Mouse (Mus musculus) limb, embryonic 10.5 days (tissue): ENCODE data around the gene Camk2n1. TPM values are rescaled to one million over a fixed set of nuclear protein-coding genes. Genes with fewer than 3 reads are reported as not detected.

Experiments
- DNase-seq: peaks from one replicate; pipeline ENCODE4 v3.0.0-alpha.2; 2017; ENCODE audit warnings: low spot score
- H3K27ac ChIP-seq: fragments of 300-500 bp; sonication (generic); 2 replicates; pipeline ENCODE4 v1.5.1; 2016; ENCODE audit warnings: mild to moderate bottlenecking
- H3K27me3 ChIP-seq: fragments of 300-500 bp; sonication (generic); 2 replicates; pipeline ENCODE4 v1.6.1; 2016; ENCODE audit warnings: low read depth, mild to moderate bottlenecking; ENCODE audit not compliant: poor library complexity, severe bottlenecking
- H3K36me3 ChIP-seq: fragments of 300-500 bp; sonication (generic); 2 replicates; pipeline ENCODE4 v1.6.1; 2016; ENCODE audit warnings: mild to moderate bottlenecking, moderate library complexity
- H3K4me1 ChIP-seq: fragments of 300-500 bp; sonication (generic); 2 replicates; pipeline ENCODE4 v1.6.1; 2016
- H3K4me3 ChIP-seq: fragments of 300-500 bp; sonication (generic); 2 replicates; pipeline ENCODE4 v1.5.1; 2016; ENCODE audit warnings: mild to moderate bottlenecking, moderate library complexity
- H3K9me3 ChIP-seq: fragments of 300-500 bp; sonication (generic); replicated peaks from 2 replicates; pipeline ENCODE4 v1.6.1; 2016; ENCODE audit warnings: mild to moderate bottlenecking
- WGBS: fragments of 180-500 bp; shearing (Covaris S2); methylation state at CpG from one replicate; pipeline ENCODE4 v1.1.7; 2016; 5-methylcytosine and 5-hydroxymethylcytosine counted together
- polyA plus RNA-seq: library from polyadenylated mRNA; unstranded; fragments of >200 nt; fragmentation: Nextera tagmentation; extraction: Ambion mirVana; gene quantifications from 2 replicates; pipeline ENCODE4 v1.2.1, GENCODE M21; 2016

The Camk2n1 gene
- polyA plus RNA-seq, 1 experiment from 2014 or later: 0.60 TPM

- H3K4me3 ChIP-seq: 0 out of 2 replicates have a peak overlapping the region, but pooled peaks have one; percentile 31
- WGBS: 6% methylated on average over 11 of the region's 11 CpGs
- no peaks in the 10 kb centered on the region for H3K36me3 ChIP-seq
- peaks cover 87% of the 10 kb centered on the region for H3K27me3 ChIP-seq
- H3K9me3 ChIP-seq: no peaks in the 10 kb centered on the region
- peak overlapping the region; percentile 78 for H3K27ac ChIP-seq
- peaks cover 41% of the 10 kb centered on the region for H3K4me1 ChIP-seq
- DNase-seq: no peak
Measured at GRCm38 (mm10) chr4:138462971-138463831, 9.1 kb downstream of the Camk2n1 start.

GRCm38 (mm10) chr4:138463832-138464487 is 9.8 kb downstream of the Camk2n1 start:
- 6% methylated on average over 11 of the region's 11 CpGs for WGBS
- Histone ChIP-seq H3K9me3 (no peaks in the 10 kb centered on the region), H3K27me3 (peaks cover 80% of the 10 kb centered on the region), H3K27ac (peak overlapping the region; percentile 78), H3K4me1 (peaks cover 40% of the 10 kb centered on the region), H3K4me3 (peak overlapping the region; percentile 31), H3K36me3 (no peaks in the 10 kb centered on the region)
- peak; percentile 58 for DNase-seq

- peaks cover 72% of the 10 kb centered on the region for H3K27me3 ChIP-seq
Measured at GRCm38 (mm10) chr4:138464667-138465353, 10.7 kb downstream of the Camk2n1 start.

GRCm38 (mm10) chr4:138465446-138465845 is 11.3 kb downstream of the Camk2n1 start:
- WGBS: 32% methylated on average over 8 of the region's 8 CpGs
- Histone ChIP-seq H3K9me3 (no peaks in the 10 kb centered on the region), H3K4me3 (no peak overlapping the region), H3K36me3 (no peaks in the 10 kb centered on the region), H3K27ac (no peak overlapping the region), H3K27me3 (peaks cover 66% of the 10 kb centered on the region), H3K4me1 (peaks cover 46% of the 10 kb centered on the region)
- DNase-seq: no peak

More at GRCm38 (mm10) chr4:138464667-138465353, 10.7 kb downstream of the Camk2n1 start:
- H3K4me3 ChIP-seq: peak overlapping the region; percentile 31
- peaks cover 46% of the 10 kb centered on the region for H3K4me1 ChIP-seq
- H3K27ac ChIP-seq: peak overlapping the region; percentile 70; the same call in 1 of the 2 replicates
- peak; percentile 74 for DNase-seq
- WGBS: under 1% methylated on average over 21 of the region's 22 CpGs
- H3K9me3 ChIP-seq: no peaks in the 10 kb centered on the region
- no peaks in the 10 kb centered on the region for H3K36me3 ChIP-seq

- Histone ChIP-seq H3K36me3 (no peaks in the 10 kb centered on the region), H3K27me3 (peaks cover 54% of the 10 kb centered on the region), H3K9me3 (no peaks in the 10 kb centered on the region), H3K4me1 (peaks cover 50% of the 10 kb centered on the region), H3K27ac (no peak overlapping the region), H3K4me3 (no peak overlapping the region)
- no peak for DNase-seq
- WGBS: 79% methylated on average over 6 of the region's 6 CpGs
Measured at GRCm38 (mm10) chr4:138466690-138467089, 12.6 kb downstream of the Camk2n1 start.

GRCm38 (mm10) chr4:138467451-138467850 is 13.3 kb downstream of the Camk2n1 start:
- Histone ChIP-seq H3K9me3 (no peaks in the 10 kb centered on the region), H3K4me3 (no peak overlapping the region), H3K4me1 (peaks cover 48% of the 10 kb centered on the region), H3K27ac (no peak overlapping the region), H3K36me3 (no peaks in the 10 kb centered on the region), H3K27me3 (peaks cover 46% of the 10 kb centered on the region)
- no peak for DNase-seq
- 87% methylated on average over 5 of the region's 5 CpGs for WGBS

- Histone ChIP-seq H3K4me3 (no peak overlapping the region), H3K9me3 (no peaks in the 10 kb centered on the region), H3K27me3 (peaks cover 45% of the 10 kb centered on the region), H3K4me1 (peaks cover 31% of the 10 kb centered on the region), H3K27ac (no peak overlapping the region), H3K36me3 (no peaks in the 10 kb centered on the region)
- WGBS: 18% methylated on average over 7 of the region's 7 CpGs
- no peak for DNase-seq
Measured at GRCm38 (mm10) chr4:138469080-138469479, 15.0 kb downstream of the Camk2n1 start.

- H3K4me3 ChIP-seq: no peak overlapping the region
- no peaks in the 10 kb centered on the region for H3K36me3 ChIP-seq
- no peak overlapping the region for H3K27ac ChIP-seq
- peaks cover 39% of the 10 kb centered on the region for H3K27me3 ChIP-seq
- 72% methylated on average over 7 of the region's 7 CpGs for WGBS
- peaks cover 11% of the 10 kb centered on the region for H3K4me1 ChIP-seq
- DNase-seq: no peak
- no peaks in the 10 kb centered on the region for H3K9me3 ChIP-seq
Measured at GRCm38 (mm10) chr4:138471241-138471640, 17.1 kb downstream of the Camk2n1 start.

GRCm38 (mm10) chr4:138479595-138479994 is 25.5 kb downstream of the Camk2n1 start:
- Histone ChIP-seq H3K4me3 (no peak overlapping the region), H3K27me3 (peaks cover 23% of the 10 kb centered on the region), H3K4me1 (no peaks in the 10 kb centered on the region; the same call in 1 of the 2 replicates), H3K36me3 (no peaks in the 10 kb centered on the region), H3K9me3 (no peaks in the 10 kb centered on the region), H3K27ac (no peak overlapping the region)
- no peak for DNase-seq
- 83% methylated on average over 7 of the region's 7 CpGs for WGBS

GRCm38 (mm10) chr4:138480962-138481361 is 26.8 kb downstream of the Camk2n1 start:
- 60% methylated on average over 9 of the region's 9 CpGs for WGBS
- no peak for DNase-seq
- peaks cover 15% of the 10 kb centered on the region for H3K27me3 ChIP-seq
- H3K4me1 ChIP-seq: no peaks in the 10 kb centered on the region; the same call in 1 of the 2 replicates
- no peaks in the 10 kb centered on the region for H3K36me3 ChIP-seq
- H3K27ac ChIP-seq: no peak overlapping the region
- no peak overlapping the region for H3K4me3 ChIP-seq
- H3K9me3 ChIP-seq: no peaks in the 10 kb centered on the region

- Histone ChIP-seq H3K4me3 (no peak overlapping the region), H3K4me1 (no peaks in the 10 kb centered on the region), H3K27ac (no peak overlapping the region), H3K36me3 (no peaks in the 10 kb centered on the region), H3K9me3 (no peaks in the 10 kb centered on the region), H3K27me3 (no peaks in the 10 kb centered on the region)
- 73% methylated on average over 8 of the region's 8 CpGs for WGBS
- DNase-seq: no peak
Measured at GRCm38 (mm10) chr4:138482721-138483120, 28.6 kb downstream of the Camk2n1 start.

GRCm38 (mm10) chr4:138488241-138488640 is 34.1 kb downstream of the Camk2n1 start:
- no peak overlapping the region for H3K4me3 ChIP-seq
- WGBS: 60% methylated on average over 8 of the region's 8 CpGs
- H3K36me3 ChIP-seq: no peaks in the 10 kb centered on the region
- no peaks in the 10 kb centered on the region for H3K9me3 ChIP-seq
- H3K4me1 ChIP-seq: peaks cover 9% of the 10 kb centered on the region
- DNase-seq: no peak
- H3K27me3 ChIP-seq: peaks cover 10% of the 10 kb centered on the region; the same call in 1 of the 2 replicates
- H3K27ac ChIP-seq: no peak overlapping the region
